Comparison of ENCODE assay signal across 25 mouse cellular contexts in the genomic region with DNA sequence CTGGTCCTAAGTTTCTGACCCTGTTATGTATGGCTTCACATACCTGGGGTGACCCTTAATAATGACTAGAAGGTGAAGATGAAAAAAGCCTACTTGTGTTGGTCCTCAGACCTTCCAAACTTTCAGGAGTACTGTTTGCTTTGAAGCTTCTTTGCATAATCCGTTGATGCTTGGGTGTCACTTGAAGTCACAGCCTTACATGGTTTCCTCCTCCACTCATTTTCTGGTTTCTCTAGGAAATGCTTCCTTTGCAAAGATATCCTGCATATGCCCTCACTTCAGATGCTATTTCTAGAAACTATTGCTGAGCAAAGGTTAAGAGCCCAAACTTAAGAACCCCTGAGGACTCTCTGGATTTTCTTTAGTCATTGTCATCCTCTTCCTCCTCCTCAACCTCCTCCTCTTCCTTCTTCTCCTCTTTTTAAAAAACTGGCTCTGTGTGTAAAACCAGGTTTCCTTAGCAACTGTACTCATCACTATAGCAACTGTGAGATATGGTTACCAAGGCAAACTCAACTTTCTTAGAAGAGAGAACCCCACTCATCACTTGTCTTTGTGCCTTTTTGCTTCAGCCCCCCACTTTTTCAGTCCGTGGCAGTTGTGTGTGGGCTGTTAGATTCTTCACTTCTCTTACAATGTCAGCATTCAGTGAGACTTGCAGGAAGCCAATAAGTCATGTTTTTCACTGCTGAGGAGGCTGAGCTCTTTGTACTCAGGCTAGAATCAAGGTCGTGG. TPM values are rescaled to one million over a fixed set of nuclear protein-coding genes. Genes with fewer than 3 reads are reported as not detected.
DNase-seq lines count a peak whose midpoint lies in the region; ATAC-seq lines count a peak whose summit lies in the region.
"Had no signal": no experiment of that assay in that cellular context is flagged by ENCODE, and none has a peak within 500 bp of the region (broad histone marks: within the 10 kb centered on the region; RNA-seq: fewer than 3 reads in every experiment).

No protein-coding gene starts in this region.

- H3K9me3 ChIP-seq in heart, embryonic 12.5 days (replicated peaks): peaks cover 6% of the 10 kb centered on the region; the same call in 1 of the 2 replicates
- H3K9me3 ChIP-seq: embryonic facial prominence, embryonic 12.5 days; forebrain, embryonic 15.5 days; limb, embryonic 13.5 days; liver, embryonic 13.5 days had no signal

- DNase-seq in layer of hippocampus, adult 8-10 months (ENCODE audit: low spot score in 2 of 2): peak; percentile 6
- DNase-seq in layer of hippocampus, postnatal 36 days: no peak
- DNase-seq in brain, adult 2 months (ENCODE audit: low read depth, low spot score): peak; percentile 85
- DNase-seq in frontal cortex, adult 2 months (ENCODE audit: extremely low spot score in 1 of 2, low spot score in 1 of 2): peak; percentile 59 to 69
- DNase-seq in left cerebral cortex, postnatal 25 days (ENCODE audit: low spot score in 2 of 2): peak; percentile 23 to 86
- no peak for DNase-seq in adrenal gland, postnatal 25 days
- no peak for DNase-seq in cerebellum, postnatal 25 days
- DNase-seq: B cell, adult 2 months; cerebellum, adult 9-10 months; gastrocnemius, postnatal 25 days; heart, adult 2 months; kidney, adult 11 months; kidney, postnatal 10 days; liver, embryonic 13.5 days; lung, embryonic 14.5 days; lung, postnatal 4 days; thymus, postnatal 25 days had no signal

- intact Hi-C loops in left cerebral cortex, postnatal 25 days (cut with DNase I): loop anchor here (2.0 kb wide), 1 partner anchor 42 kb away; no protein-coding TSS in a partner anchor

- H3K27me3 ChIP-seq in heart, embryonic 12.5 days (replicated peaks): no peaks in the 10 kb centered on the region
- H3K27me3 ChIP-seq: embryonic facial prominence, embryonic 12.5 days; forebrain, embryonic 15.5 days; limb, embryonic 13.5 days; liver, embryonic 13.5 days; neural tube, embryonic 12.5 days had no signal

- no peak for ATAC-seq in heart, embryonic 12.5 days (ENCODE audit: insufficient number of reproducible peaks, low FRiP score)
- ATAC-seq: forebrain, embryonic 15.5 days; hindbrain, postnatal 0 days had no signal

- H3K27ac ChIP-seq in heart, embryonic 12.5 days (ENCODE audit: poor library complexity, severe bottlenecking): no peak overlapping the region
- H3K27ac ChIP-seq: embryonic facial prominence, embryonic 12.5 days; forebrain, embryonic 15.5 days; heart, adult 2 months; hindbrain, postnatal 0 days; limb, embryonic 13.5 days; liver, embryonic 13.5 days; neural tube, embryonic 12.5 days had no signal

- no peak overlapping the region for H3K4me3 ChIP-seq in heart, embryonic 12.5 days
- H3K4me3 ChIP-seq: embryonic facial prominence, embryonic 12.5 days; erythroblast, embryonic 14.5 days; forebrain, embryonic 15.5 days; heart, adult 2 months; limb, embryonic 13.5 days; liver, embryonic 13.5 days; neural tube, embryonic 12.5 days had no signal

- H3K4me2 ChIP-seq in heart, embryonic 12.5 days: no peak overlapping the region
- H3K4me2 ChIP-seq: embryonic facial prominence, embryonic 12.5 days; forebrain, embryonic 15.5 days; limb, embryonic 13.5 days; liver, embryonic 13.5 days; lung, embryonic 14.5 days; neural tube, embryonic 12.5 days had no signal

- no peaks in the 10 kb centered on the region for H3K36me3 ChIP-seq in heart, embryonic 12.5 days
- H3K36me3 ChIP-seq: embryonic facial prominence, embryonic 12.5 days; forebrain, embryonic 15.5 days; limb, embryonic 13.5 days; liver, embryonic 13.5 days; neural tube, embryonic 12.5 days had no signal

- H3K4me1 ChIP-seq in heart, embryonic 12.5 days (replicated peaks): no peaks in the 10 kb centered on the region
- H3K4me1 ChIP-seq: embryonic facial prominence, embryonic 12.5 days; forebrain, embryonic 15.5 days; limb, embryonic 13.5 days; liver, embryonic 13.5 days; neural tube, embryonic 12.5 days had no signal

- H3K9ac ChIP-seq in heart, embryonic 12.5 days: no peak overlapping the region
- H3K9ac ChIP-seq: embryonic facial prominence, embryonic 12.5 days; forebrain, embryonic 15.5 days; limb, embryonic 13.5 days; liver, embryonic 13.5 days; lung, embryonic 14.5 days; neural tube, embryonic 12.5 days had no signal

- 54% methylated on average over 3 of the region's 3 CpGs for WGBS in heart, embryonic 12.5 days

RNA-seq across cellular contexts. Expression of a gene that starts 59.2 kb away (rescaled TPM):
- 1 to 10 TPM in 3 of 4 experiments, under 1 TPM in 1; 0.87 to 1.3 (median 1.2) TPM for total RNA-seq in layer of hippocampus, adult 8-10 months (2022)
- total RNA-seq in layer of hippocampus, postnatal 36 days (2021): 1 to 10 TPM in 1 of 2 experiments, under 1 TPM in 1; 0.91 to 1.0 TPM
- 1.2 and 1.5 TPM in 2 replicates for polyA plus RNA-seq in frontal cortex, adult 2 months (2012; rRNA removed)
- 1 to 10 TPM; 1.1 to 1.3 TPM for total RNA-seq in left cerebral cortex, postnatal 25 days (2021)
- polyA plus RNA-seq in heart, embryonic 12.5 days (2016; fragmentation: Nextera tagmentation; extraction: Ambion mirVana): not detected in 2 replicates
- 0.61 and 0.86 TPM in 2 replicates for total RNA-seq in adrenal gland, postnatal 25 days (2021)
- total RNA-seq: hematopoietic stem cell, adult 5-6 weeks had no signal
- polyA plus RNA-seq: erythroblast, embryonic 14.5 days; liver, embryonic 13.5 days had no signal

Comparison
In these comparisons a context has a peak if more than half of its experiments do, and no peak if none do; other contexts are left out.
1. DNase-seq: peak in layer of hippocampus, adult 8-10 months (2 of 2), brain, adult 2 months (single experiment), frontal cortex, adult 2 months (2 of 2) and left cerebral cortex, postnatal 25 days (2 of 2); none in layer of hippocampus, postnatal 36 days (0 of 2), adrenal gland, postnatal 25 days (single experiment) and cerebellum, postnatal 25 days (0 of 2).